Mouse (Mus musculus): ENCODE data around the gene Irgm1.

DNA sequence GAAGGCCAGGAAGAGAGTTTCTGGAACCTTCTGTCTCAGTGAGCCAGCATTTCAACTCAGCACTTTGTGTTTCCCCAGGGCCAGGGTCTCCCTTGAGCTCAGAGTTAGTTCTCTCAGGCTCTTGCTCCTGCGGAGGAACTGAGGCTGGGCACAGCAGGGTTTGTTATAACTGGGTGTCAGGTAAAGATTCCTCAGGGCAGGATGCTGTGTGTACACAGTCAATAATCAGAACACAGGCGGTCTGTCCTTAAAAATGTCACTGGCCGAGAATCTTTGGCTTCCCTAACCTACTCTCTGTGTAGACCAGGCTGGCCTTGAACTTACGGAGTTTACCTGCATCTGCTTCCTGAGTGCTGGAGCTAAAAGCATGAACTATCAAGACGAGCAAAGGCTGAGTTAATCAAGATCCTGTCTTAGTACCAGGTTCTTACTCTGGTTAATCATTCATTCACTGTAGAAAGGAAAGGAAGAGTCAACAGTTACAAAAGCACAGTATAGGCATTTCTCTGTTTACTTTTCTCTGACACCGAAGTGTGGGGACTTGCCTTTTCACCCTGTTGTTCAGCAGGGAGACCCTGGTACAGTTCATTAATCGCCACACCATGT is 1.3 kb upstream of the Irgm1 start:
- TF ChIP-seq SMC3 (IDR thresholded peaks at IDR 0.05; ENCODE audit: low read depth, low read length) (no peak), PAX5 (IDR thresholded peaks at IDR 0.05; ENCODE audit: low read length) (no peak), NRF1 (IDR thresholded peaks at IDR 0.05; ENCODE audit: low read depth, low read length) (no peak), CTCF (conservative IDR thresholded peaks at IDR 0.05 in 1 of 2, IDR thresholded peaks at IDR 0.05 in 1 of 2; ENCODE audit: low read depth in 2 of 2, low read length in 2 of 2) (no peak), EP300 (IDR thresholded peaks at IDR 0.05; ENCODE audit: low read length) (no peak), E2F4 (IDR thresholded peaks at IDR 0.05; ENCODE audit: insufficient replicate concordance, low read depth, low read length) (no peak), POLR2A (IDR thresholded peaks at IDR 0.05; ENCODE audit: low read depth, low read length) (no peak), JUND (conservative IDR thresholded peaks at IDR 0.05; ENCODE audit: low read depth, low read length) (no peak), MXI1 (IDR thresholded peaks at IDR 0.05; ENCODE audit: low read depth, low read length) (no peak), SIN3A (IDR thresholded peaks at IDR 0.05; ENCODE audit: low read length) (no peak), RAD21 (IDR thresholded peaks at IDR 0.05; ENCODE audit: low read depth, low read length) (no peak), KAT2A (IDR thresholded peaks at IDR 0.05; ENCODE audit: insufficient replicate concordance, low read length) (no peak)

All from CH12.LX (cell line).